Mouse (Mus musculus): Measurements from ENCODE around the gene Ccdc87.

- TF ChIP-seq CTCF (IDR thresholded peaks at IDR 0.05; ENCODE audit: extremely low read depth, insufficient read depth, low read length), result no peak
- TF ChIP-seq POLR2A (IDR thresholded peaks at IDR 0.05; ENCODE audit: extremely low read depth, insufficient read depth, low read length), result peak; percentile 51; the same call in 1 of the 2 replicates
Measured at GRCm38 (mm10) chr19:4878405-4879323, 39.5 kb downstream of the Ccdc87 start, which contains the start of gene Zdhhc24.

All from cortical plate, adult 2 months (tissue).